Mouse (Mus musculus): Measurements from ENCODE around the gene Metap1.

DNA sequence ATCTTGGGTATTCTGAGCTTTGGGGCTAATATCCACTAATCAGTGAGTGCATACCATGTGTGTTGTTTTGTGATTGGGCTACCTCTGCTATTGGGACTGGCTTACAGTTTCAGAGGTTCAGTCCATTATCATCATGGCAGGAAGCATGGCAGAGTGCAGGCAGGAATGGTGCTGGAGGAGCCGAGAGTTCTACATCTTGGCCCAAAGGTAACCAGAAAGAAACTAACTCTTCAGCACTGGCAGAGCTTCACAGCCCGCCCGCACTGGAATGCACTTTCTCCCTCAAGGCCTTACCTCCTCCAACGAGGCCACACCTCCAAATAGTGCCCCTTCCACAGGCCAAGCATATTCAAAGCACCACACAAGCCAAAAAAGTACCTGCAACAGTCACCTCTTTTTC lies 9.4 kb upstream of the Metap1 start:
- no peak for TF ChIP-seq POLR2A (IDR thresholded peaks at IDR 0.05; ENCODE audit: borderline replicate concordance, insufficient read depth, low read length)
- TF ChIP-seq CTCF (IDR thresholded peaks at IDR 0.05; ENCODE audit: borderline replicate concordance, insufficient read depth, low read depth, low read length) = no peak

Measured in cerebellum, adult 2 months (tissue).